Mouse (Mus musculus): ENCODE data around the gene En1.

- TF ChIP-seq FLI1 (IDR thresholded peaks at IDR 0.05; ENCODE audit: low read length) (no peak), GATA1 (IDR thresholded peaks at IDR 0.05; ENCODE audit: borderline replicate concordance, low read length) (no peak)
Measured at GRCm38 (mm10) chr1:120587960-120588359, 14.3 kb upstream of the En1 start.

Measured in megakaryocyte, embryonic 14.5 days (primary cell).